Mouse (Mus musculus) natural killer cell, adult 2 months (primary cell): Measurements from ENCODE around the gene Card6.
"Not testable (repeated sequence)": the region's sequence is repeated elsewhere in the genome, so short reads cannot be mapped to it uniquely, and the experiment has no call there.

Source experiments
- DNase-seq, 2 experiments: peaks; one replicate each; pipeline ENCODE4 v3.0.0; 2022; ENCODE audit warnings: low spot score in 2 of 2

Card6 gene

DNA sequence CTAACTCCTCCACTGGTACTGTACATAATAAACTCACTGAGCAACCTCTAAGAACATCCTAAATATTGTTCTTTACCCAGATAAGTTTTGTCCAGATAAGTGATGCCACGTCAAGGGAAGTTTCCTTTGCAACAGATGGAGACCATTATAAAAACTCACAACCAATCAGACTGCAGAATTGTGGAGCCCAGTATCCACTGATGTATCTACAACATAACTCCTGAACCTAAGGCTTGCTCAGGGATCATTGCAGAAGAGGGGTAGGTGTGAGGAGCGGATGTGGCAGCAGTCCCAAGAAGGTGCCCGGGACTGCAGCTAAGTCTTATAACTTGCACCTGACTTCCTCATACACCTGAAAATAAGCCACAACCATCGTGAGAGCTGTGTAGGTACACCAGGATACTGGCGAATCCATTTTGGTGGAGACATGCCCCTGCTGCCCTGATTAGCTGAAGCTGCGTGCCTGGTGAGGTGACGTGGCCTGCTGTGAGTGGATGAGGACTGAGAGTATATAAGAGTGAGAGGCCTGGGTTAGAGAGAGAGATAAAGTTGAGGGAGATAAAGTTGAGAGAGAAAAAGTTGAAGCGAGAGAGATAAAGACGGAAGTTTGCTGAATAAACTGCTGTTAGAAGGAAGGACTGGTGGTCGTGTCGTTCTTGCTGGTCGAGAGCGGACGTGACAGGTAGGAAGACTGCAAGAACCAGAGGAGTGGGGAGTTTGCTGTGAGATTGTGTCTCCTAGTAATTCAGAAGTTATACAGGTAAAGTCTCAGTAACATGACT lies 22.7 kb upstream of the Card6 start:
- DNase-seq: not testable (repeated sequence)

GRCm38 (mm10) chr15:5129111-5129805 lies 20.9 kb upstream of the Card6 start:
- DNase-seq: no peak

DNA sequence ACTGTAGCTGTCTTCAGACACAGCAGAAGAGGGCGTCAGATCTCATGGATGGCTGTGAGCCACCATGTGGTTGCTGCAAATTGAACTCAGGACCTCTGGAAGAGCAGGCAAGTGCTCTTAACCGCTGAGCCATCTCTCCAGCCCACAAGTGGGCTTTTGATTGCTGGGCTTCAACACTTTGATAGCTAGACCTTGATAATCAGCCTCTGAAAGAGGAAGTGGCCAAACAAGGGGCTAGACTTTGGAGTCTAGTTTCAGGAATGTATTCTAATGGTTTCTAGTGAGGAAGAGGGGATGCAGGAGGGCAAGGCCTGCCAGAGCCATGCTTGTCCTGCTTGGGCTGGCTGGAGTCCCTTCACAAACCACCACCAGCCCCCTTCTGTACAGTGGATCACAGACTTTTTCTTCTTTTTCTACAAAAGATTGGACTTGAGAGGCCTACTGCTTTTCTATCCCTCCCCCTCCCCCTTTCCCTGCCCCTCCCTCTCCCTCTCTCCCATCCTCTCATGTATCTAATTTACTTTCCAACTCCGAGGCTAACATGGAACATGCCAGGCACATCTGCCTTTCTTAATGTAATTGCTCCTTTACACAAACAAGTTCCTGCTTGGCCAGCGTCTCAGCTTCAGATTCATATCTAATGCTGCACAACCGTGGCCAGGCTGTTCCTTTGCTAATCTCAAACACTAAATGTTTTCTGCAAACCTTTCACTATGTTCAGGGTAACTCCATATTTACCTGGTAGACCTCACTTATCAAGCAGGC lies 20.0 kb upstream of the Card6 start:
- no peak for DNase-seq

DNA sequence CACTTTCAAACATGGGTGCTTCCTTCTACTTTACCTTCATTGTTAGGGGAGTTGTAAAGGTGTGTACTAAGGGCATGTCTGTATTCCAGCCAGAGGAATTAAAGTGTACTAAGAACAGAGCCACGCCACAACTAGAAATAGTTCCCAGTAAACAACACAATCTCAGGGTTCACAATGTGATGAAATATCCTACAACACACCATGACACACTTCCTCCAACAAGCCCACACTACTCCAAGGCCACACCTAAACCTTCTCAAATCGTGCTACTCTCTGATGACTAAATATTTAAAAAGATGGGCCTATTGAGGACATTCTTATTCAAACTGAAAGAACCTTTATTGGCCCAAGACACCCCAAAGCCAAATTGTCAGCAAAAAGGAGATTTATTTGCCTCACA lies 19.1 kb upstream of the Card6 start:
- no peak for DNase-seq

DNA sequence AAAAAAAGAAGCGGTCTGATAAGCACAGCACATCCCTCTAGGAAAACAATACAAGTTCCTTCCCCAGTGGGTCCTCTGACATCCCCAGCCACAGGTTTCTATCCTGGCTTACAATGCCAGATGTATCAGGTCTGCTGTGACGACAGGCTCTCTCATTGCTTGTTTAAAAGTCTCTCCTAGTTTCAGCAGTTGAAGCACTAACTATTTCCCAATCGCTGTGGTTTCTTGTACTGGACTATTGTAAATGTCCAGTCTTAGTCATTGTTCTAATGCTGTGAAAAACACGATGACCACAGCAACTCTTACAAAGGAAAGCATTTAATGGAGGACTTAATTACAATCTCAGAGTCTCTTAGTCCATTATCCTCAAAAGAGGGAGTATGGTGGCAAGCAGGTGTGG lies 18.1 kb upstream of the Card6 start:
- no peak for DNase-seq

DNA sequence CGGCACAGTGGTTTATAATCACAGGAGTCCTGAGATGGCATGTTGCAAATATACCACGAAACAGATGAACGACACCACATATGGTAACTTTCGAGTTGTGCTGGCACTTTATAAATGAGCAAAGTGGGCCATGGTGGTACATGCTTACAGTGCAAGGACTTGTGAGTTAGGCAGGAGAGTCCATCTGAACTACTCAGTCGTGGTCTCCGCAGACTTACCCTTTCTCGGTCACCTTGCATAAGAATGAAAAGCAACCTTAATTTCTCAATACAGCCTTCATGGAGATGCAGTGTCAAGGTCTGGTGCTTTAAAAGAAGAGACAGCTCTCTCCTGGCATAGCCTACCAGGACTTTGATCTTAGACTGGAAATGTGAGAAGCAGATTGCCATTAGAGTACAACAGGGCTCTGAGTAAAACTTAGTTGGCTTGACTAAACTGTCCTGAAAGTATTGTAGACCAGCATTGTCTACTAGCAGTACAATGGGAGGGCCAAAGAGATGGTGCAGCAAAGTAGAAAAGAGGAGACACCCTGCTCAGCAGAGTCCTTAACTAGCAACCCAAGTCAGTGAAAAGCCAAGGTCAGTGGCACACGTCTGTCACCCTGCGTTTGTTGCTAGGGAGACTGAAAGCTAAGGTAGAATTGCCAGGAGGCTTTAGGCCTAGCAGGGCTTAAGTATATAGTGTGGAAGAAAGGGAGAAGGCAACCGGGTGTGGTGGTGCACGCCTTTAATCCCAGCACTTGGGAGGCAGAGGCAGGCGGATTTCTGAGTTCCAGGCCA lies 13.4 kb upstream of the Card6 start:
- no peak for DNase-seq

DNA sequence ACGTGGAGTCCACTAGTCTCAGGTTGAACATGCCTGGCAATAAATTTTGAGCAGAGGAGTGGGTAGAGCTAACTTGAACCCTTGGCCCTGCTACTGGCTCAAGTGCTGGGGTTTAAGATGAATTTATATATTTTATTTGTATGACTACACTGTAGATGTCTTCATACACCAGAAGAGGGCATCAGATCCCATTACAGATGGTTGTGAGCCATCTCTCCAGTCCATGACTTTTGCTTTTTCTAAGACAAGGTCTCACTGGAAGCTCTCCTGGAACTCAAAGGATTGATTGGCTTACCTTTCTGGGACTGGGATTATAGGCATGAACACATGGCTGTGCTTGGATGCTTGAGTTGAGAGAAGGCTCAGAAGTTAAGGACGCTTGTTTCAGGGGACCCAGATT lies 11.4 kb upstream of the Card6 start:
- DNase-seq: no peak

GRCm38 (mm10) chr15:5119192-5119591 lies 10.9 kb upstream of the Card6 start:
- DNase-seq: no peak

- no peak for DNase-seq
These were observed 10.3 kb upstream of the Card6 start for GRCm38 (mm10) chr15:5118626-5119025.

- DNase-seq: peak; percentile 38 to 59
These were observed 8.8 kb upstream of the Card6 start for GRCm38 (mm10) chr15:5117031-5117601.

GRCm38 (mm10) chr15:5116270-5117030 lies 8.1 kb upstream of the Card6 start, which contains the start of gene Rpl37:
Gene Rpl37, plus strand, starts transcription at chr15:5116645.
- DNase-seq: peak; percentile 99

GRCm38 (mm10) chr15:5115173-5115572 lies 6.8 kb upstream of the Card6 start:
- no peak for DNase-seq

DNA sequence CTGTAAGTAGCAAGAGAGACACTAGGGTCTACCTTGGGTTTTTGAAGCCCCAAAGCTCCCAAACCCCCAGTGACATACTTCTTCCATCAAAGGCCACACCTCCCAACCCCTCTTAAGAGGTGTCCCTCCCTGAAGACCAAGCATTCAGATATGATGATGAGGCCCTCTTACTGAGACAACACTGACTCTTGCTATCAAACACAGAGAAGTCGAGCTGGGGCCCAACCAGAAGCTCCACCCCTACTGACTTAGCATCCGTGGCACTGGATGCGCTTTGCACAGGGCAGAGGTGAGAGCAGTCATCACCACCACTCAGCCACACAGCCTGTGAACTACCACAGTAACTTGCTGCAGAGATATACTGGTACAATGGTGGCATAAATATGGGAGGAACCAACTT lies 4.3 kb upstream of the Card6 start:
- DNase-seq: no peak

DNA sequence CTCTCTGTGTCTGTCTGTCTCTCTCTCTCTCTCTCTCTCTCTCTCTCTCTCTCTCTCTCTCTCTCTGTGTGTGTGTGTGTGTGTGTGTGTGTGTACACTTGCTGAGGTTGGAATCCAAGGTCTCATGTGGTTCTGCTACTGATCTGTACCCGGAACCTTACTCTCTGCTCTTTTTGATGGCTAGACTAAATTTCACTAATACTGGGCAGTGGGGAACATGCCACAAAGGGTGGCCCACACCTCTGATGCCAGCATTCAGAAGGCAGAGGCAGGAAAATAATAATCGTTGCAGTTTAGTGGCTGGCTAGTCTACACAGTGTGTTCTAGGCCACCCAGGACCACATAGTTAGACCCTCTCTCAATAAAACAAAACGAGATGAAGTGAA lies 309 bp upstream of the Card6 start:
- peak; percentile 1 to 7 for DNase-seq

- DNase-seq: peak in 1 of 2 experiments; percentile 7
These were observed 2.0 kb downstream of the Card6 start for GRCm38 (mm10) chr15:5106293-5106692.

DNA sequence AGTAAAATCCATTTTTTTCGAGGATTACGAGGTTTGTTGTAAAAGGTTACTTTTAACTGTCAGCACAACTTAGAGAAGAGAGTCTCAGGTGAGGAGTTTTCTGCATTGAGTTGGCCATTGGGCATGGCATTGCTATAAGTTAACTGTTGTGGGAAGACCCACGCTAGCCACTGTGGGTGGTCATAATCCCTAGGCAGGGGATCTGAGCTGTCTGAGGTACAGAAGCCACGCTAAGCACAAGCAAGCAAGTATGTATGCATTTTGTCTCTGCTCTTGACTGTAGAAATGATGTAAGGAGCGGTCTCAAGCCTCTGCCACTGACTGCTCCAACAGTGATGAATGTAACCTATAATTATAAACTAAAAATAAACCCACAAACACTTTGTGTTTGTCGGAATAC lies 2.4 kb downstream of the Card6 start:
- DNase-seq: no peak

GRCm38 (mm10) chr15:5102312-5102711 lies 6.0 kb downstream of the Card6 start:
- DNase-seq: no peak

- no peak for DNase-seq
These were observed 11.0 kb downstream of the Card6 start for GRCm38 (mm10) chr15:5097376-5097775.

- DNase-seq: no peak
These were observed 12.6 kb downstream of the Card6 start for GRCm38 (mm10) chr15:5095534-5096301.

DNA sequence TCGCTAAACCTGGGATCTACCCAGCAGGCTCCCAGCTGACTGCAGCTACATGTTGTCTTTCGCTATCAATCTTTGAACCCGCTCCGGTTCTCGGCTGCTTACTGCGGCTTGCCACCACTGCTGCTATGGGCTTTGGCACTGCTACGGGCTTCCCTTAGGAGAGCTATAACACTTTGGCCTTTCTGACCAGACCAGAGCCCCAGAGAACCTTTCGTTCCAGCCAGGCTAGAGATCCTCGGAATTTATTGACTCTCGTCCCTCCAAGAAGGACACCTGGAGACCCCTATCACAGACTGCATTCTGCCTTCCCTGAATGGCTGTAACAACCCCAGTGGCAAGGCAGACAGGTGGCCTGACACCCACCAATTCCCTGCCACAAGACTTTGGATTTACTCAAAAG lies 18.2 kb downstream of the Card6 start:
- DNase-seq: no peak
